Mouse (Mus musculus) midbrain, embryonic 16.5 days (tissue): ENCODE measurements around the gene Zranb3. TPM values are rescaled to one million over a fixed set of nuclear protein-coding genes. Genes with fewer than 3 reads are reported as not detected.

Experiments
- ATAC-seq: fragments of 200-750 bp; cut with Nextera tagmentation; 2 replicates; pipeline ENCODE4 v1.8.0; 2017; ENCODE audit warnings: moderate TSS enrichment
- H3K27ac ChIP-seq: fragments of 300-500 bp; sonication (generic); 2 replicates; pipeline ENCODE4 v1.5.1; 2014; ENCODE audit warnings: mild to moderate bottlenecking, low read length, mixed read lengths
- H3K27me3 ChIP-seq: fragments of 300-500 bp; sonication (generic); 2 replicates; pipeline ENCODE4 v1.6.1; 2014; ENCODE audit warnings: low read depth, low read length, mixed read lengths; ENCODE audit not compliant: control insufficient read depth, insufficient read depth
- H3K36me3 ChIP-seq: fragments of 300-500 bp; sonication (generic); 2 replicates; pipeline ENCODE4 v1.6.1; 2014; ENCODE audit warnings: mild to moderate bottlenecking, low read length, moderate library complexity, mixed read lengths; ENCODE audit not compliant: control insufficient read depth, insufficient read depth
- H3K4me1 ChIP-seq: fragments of 300-500 bp; sonication (generic); 2 replicates; pipeline ENCODE4 v1.6.1; 2014; ENCODE audit warnings: mild to moderate bottlenecking, low read length, mixed read lengths; ENCODE audit not compliant: control insufficient read depth, insufficient read depth
- H3K4me2 ChIP-seq: fragments of 300-500 bp; sonication (generic); 2 replicates; pipeline ENCODE4 v1.6.1; 2014; ENCODE audit warnings: mild to moderate bottlenecking, low read length, mixed read lengths
- H3K4me3 ChIP-seq: fragments of 300-500 bp; sonication (generic); 2 replicates; pipeline ENCODE4 v1.5.1; 2014; ENCODE audit warnings: low read depth, mild to moderate bottlenecking, low read length, moderate library complexity, mixed read lengths
- H3K9ac ChIP-seq: fragments of 300-500 bp; sonication (generic); 2 replicates; pipeline ENCODE4 v1.6.1; 2014; ENCODE audit warnings: low read depth, low read length, mixed read lengths
- H3K9me3 ChIP-seq: fragments of 300-500 bp; sonication (generic); replicated peaks from 2 replicates; pipeline ENCODE4 v1.6.1; 2014; ENCODE audit warnings: mild to moderate bottlenecking, low read length, mixed read lengths; ENCODE audit not compliant: control insufficient read depth, poor library complexity, severe bottlenecking
- WGBS: fragments of 180-500 bp; shearing (Covaris S2); extraction: QIAGEN DNeasy Blood & Tissue Kit; methylation state at CpG from one replicate; pipeline ENCODE4 v1.1.7; 2014; 5-methylcytosine and 5-hydroxymethylcytosine counted together
- polyA plus RNA-seq: library from polyadenylated mRNA; unstranded; fragments of >200 nt; fragmentation: Nextera tagmentation; extraction: Ambion mirVana; gene quantifications from 2 replicates; pipeline ENCODE4 v1.2.1, GENCODE M21; 2015

Zranb3 gene
- polyA plus RNA-seq, 1 experiment from 2014 or later = 3.4 TPM

GRCm38 (mm10) chr1:127988246-127988645 is 114.6 kb downstream of the Zranb3 start:
- H3K4me2 ChIP-seq = no peak overlapping the region
- no peak overlapping the region for H3K27ac ChIP-seq
- ATAC-seq = no peak
- 85% methylated on average over 3 of the region's 3 CpGs for WGBS
- no peaks in the 10 kb centered on the region for H3K9me3 ChIP-seq
- H3K9ac ChIP-seq = no peak overlapping the region
- H3K4me1 ChIP-seq = peaks cover 12% of the 10 kb centered on the region
- H3K27me3 ChIP-seq = no peaks in the 10 kb centered on the region
- H3K36me3 ChIP-seq = no peaks in the 10 kb centered on the region
- no peak overlapping the region for H3K4me3 ChIP-seq

- Histone ChIP-seq H3K9ac (no peak overlapping the region), H3K4me2 (no peak overlapping the region), H3K27me3 (no peaks in the 10 kb centered on the region), H3K9me3 (no peaks in the 10 kb centered on the region), H3K4me1 (peaks cover 5% of the 10 kb centered on the region), H3K27ac (no peak overlapping the region), H3K36me3 (no peaks in the 10 kb centered on the region), H3K4me3 (no peak overlapping the region)
- 40% methylated on average over 3 of the region's 3 CpGs for WGBS
- no peak for ATAC-seq
These were observed 117.5 kb downstream of the Zranb3 start for GRCm38 (mm10) chr1:127985391-127985790.

GRCm38 (mm10) chr1:127983274-127983993 is 119.4 kb downstream of the Zranb3 start:
- no peaks in the 10 kb centered on the region for H3K4me1 ChIP-seq
- H3K9ac ChIP-seq = no peak overlapping the region
- no peak overlapping the region for H3K4me2 ChIP-seq
- H3K4me3 ChIP-seq = no peak overlapping the region
- no peaks in the 10 kb centered on the region for H3K27me3 ChIP-seq
- no peak for ATAC-seq
- H3K27ac ChIP-seq = no peak overlapping the region
- no peaks in the 10 kb centered on the region for H3K36me3 ChIP-seq
- no peaks in the 10 kb centered on the region for H3K9me3 ChIP-seq
- 97% methylated on average over 5 of the region's 5 CpGs for WGBS

GRCm38 (mm10) chr1:127982268-127982667 is 120.6 kb downstream of the Zranb3 start:
- Histone ChIP-seq H3K27ac (no peak overlapping the region), H3K4me1 (no peaks in the 10 kb centered on the region), H3K27me3 (no peaks in the 10 kb centered on the region), H3K36me3 (no peaks in the 10 kb centered on the region), H3K9ac (no peak overlapping the region), H3K4me3 (no peak overlapping the region), H3K4me2 (no peak overlapping the region), H3K9me3 (no peaks in the 10 kb centered on the region)
- 83% methylated on average over 3 of the region's 3 CpGs for WGBS
- ATAC-seq = no peak

- Histone ChIP-seq H3K4me2 (no peak overlapping the region), H3K9me3 (no peaks in the 10 kb centered on the region), H3K4me3 (no peak overlapping the region), H3K36me3 (no peaks in the 10 kb centered on the region), H3K4me1 (no peaks in the 10 kb centered on the region), H3K27ac (no peak overlapping the region), H3K9ac (no peak overlapping the region), H3K27me3 (no peaks in the 10 kb centered on the region)
- WGBS = 91% methylated on average over 2 of the region's 2 CpGs
- no peak for ATAC-seq
These were observed 121.8 kb downstream of the Zranb3 start for GRCm38 (mm10) chr1:127980911-127981559.

GRCm38 (mm10) chr1:127978125-127978524 is 124.7 kb downstream of the Zranb3 start:
- WGBS = 84% methylated on average over 1 of the region's 1 CpGs
- Histone ChIP-seq H3K27ac (no peak overlapping the region), H3K27me3 (no peaks in the 10 kb centered on the region), H3K36me3 (no peaks in the 10 kb centered on the region), H3K4me1 (no peaks in the 10 kb centered on the region), H3K4me3 (no peak overlapping the region), H3K9ac (no peak overlapping the region), H3K9me3 (no peaks in the 10 kb centered on the region), H3K4me2 (no peak overlapping the region)
- no peak for ATAC-seq

GRCm38 (mm10) chr1:127976106-127976505 is 126.7 kb downstream of the Zranb3 start:
- Histone ChIP-seq H3K4me3 (no peak overlapping the region), H3K27me3 (no peaks in the 10 kb centered on the region), H3K4me2 (no peak overlapping the region), H3K27ac (no peak overlapping the region; the same call in 1 of the 2 replicates), H3K9ac (no peak overlapping the region), H3K9me3 (no peaks in the 10 kb centered on the region), H3K36me3 (no peaks in the 10 kb centered on the region), H3K4me1 (no peaks in the 10 kb centered on the region)
- no peak for ATAC-seq
- whole genome bisulfite sequencing = 91% methylated on average over 6 of the region's 6 CpGs

GRCm38 (mm10) chr1:127975676-127976075 is 127.2 kb downstream of the Zranb3 start:
- WGBS = 85% methylated on average over 2 of the region's 2 CpGs
- Histone ChIP-seq H3K4me3 (no peak overlapping the region), H3K36me3 (no peaks in the 10 kb centered on the region), H3K27ac (no peak overlapping the region; the same call in 1 of the 2 replicates), H3K9me3 (no peaks in the 10 kb centered on the region), H3K4me1 (no peaks in the 10 kb centered on the region), H3K27me3 (no peaks in the 10 kb centered on the region), H3K9ac (no peak overlapping the region), H3K4me2 (no peak overlapping the region)
- ATAC-seq = no peak

GRCm38 (mm10) chr1:127974082-127974481 is 128.8 kb downstream of the Zranb3 start:
- H3K4me1 ChIP-seq = no peaks in the 10 kb centered on the region
- H3K4me2 ChIP-seq = no peak overlapping the region
- no peak overlapping the region for H3K4me3 ChIP-seq
- no peak for ATAC-seq
- no peak overlapping the region for H3K9ac ChIP-seq
- WGBS = 92% methylated on average over 4 of the region's 4 CpGs
- H3K27ac ChIP-seq = no peak overlapping the region
- H3K36me3 ChIP-seq = no peaks in the 10 kb centered on the region
- no peaks in the 10 kb centered on the region for H3K9me3 ChIP-seq
- H3K27me3 ChIP-seq = no peaks in the 10 kb centered on the region
